Mouse (Mus musculus): ENCODE results near the gene Cdk5. TPM values are rescaled to one million over a fixed set of nuclear protein-coding genes. Genes with fewer than 3 reads are reported as not detected.

The Cdk5 gene
- polyA plus RNA-seq, 1 experiment = 51.3 TPM

DNA sequence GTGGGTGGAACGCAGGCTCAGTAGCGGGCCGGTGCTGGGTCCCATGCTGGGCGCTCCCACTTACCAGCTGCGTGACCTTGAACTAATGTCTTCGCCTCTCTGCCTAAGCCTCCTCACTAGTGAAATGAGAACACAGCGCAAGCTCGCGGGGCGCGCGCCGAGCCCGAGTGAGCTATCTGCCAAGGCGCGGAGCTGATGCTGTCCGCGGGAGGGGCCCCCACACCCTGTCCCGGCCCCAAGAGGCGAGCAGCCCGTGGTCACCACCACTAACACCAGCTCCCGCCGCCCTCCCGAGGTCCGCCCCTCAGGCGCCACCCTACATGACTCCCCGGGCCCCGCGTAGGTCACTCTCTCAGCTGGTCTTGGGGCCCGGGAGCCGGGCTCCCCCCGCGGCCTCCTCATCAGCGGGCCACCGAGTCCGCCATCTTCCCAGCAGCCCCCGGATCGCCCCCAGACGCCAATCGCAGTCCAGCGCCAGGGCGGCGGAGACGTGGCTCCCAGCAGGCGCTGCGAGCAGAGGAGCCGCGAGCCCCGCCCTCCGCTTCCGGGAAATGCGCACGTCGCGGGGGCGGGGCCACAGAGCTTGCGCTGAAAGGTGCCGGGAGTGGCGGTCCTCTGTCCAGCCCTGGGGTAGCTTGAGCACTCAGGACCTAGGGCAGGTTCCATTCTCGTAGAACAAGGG, 21.6 kb upstream of the Cdk5 start, which contains the start of gene Fastk:
Gene Fastk (minus strand): TSS at position 542 of the 682 bp plus-strand sequence.
- Histone ChIP-seq H3K4me3 (ENCODE audit: insufficient read depth, low read depth, low read length) (peak within 1 kb of the TSS; percentile 99), H3K4me1 (ENCODE audit: control insufficient read depth, insufficient read depth, insufficient read length, low read length) (peaks cover 19% of the 10 kb centered on the region; the same call in 1 of the 2 replicates), H3K27ac (replicated peaks; ENCODE audit: low read depth, low read length) (peak within 1 kb of the TSS; percentile 98)

DNA sequence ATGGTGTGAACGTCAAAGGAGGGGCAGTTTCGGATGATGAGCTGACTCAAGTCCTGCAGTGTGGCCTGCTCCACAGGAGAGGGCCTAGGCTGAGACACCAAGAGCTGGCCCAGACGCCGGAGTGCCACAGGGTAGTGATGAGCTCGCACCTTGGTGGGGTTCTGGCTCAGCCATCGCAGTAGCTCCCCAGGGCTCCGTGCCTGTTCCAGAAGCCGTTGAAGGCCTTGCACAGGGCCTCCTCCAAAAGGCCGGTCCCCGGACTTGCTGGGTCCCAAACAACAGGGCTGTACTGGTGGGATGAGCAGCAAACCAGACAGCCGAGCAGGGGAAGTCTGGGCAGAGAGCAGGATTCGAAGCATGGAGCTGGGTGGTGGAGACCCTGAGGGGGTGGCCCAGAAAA, 20.6 kb upstream of the Cdk5 start:
- no peak overlapping the region; the same call in 1 of the 2 replicates for H3K27ac ChIP-seq (replicated peaks; ENCODE audit: low read depth, low read length)
- H3K4me1 ChIP-seq (ENCODE audit: control insufficient read depth, insufficient read depth, insufficient read length, low read length) = peaks cover 19% of the 10 kb centered on the region; the same call in 1 of the 2 replicates
- peak overlapping the region; percentile 99 for H3K4me3 ChIP-seq (ENCODE audit: insufficient read depth, low read depth, low read length)

DNA sequence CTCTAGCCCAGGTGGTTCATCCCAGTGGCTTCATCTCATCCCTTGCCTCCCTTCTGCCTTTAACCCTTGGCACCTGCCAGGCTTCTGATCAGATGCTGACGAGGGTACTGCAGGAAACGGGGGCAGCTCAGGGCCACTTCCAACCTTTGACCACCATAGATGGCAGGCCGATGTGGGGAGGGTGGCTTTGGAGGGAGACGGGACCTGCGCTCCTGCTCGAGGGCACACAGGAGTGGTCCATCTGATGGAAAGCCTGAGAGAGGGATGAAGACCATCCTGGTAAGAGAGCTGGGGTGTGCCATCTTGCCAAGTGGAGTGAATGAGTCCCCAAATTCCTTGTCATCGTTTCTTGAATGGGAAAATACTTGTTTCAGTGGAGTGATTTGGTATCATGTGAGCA, 19.9 kb upstream of the Cdk5 start:
- Histone ChIP-seq H3K4me3 (ENCODE audit: insufficient read depth, low read depth, low read length) (no peak overlapping the region), H3K4me1 (ENCODE audit: control insufficient read depth, insufficient read depth, insufficient read length, low read length) (peaks cover 19% of the 10 kb centered on the region; the same call in 1 of the 2 replicates), H3K27ac (replicated peaks; ENCODE audit: low read depth, low read length) (no peak overlapping the region)

DNA sequence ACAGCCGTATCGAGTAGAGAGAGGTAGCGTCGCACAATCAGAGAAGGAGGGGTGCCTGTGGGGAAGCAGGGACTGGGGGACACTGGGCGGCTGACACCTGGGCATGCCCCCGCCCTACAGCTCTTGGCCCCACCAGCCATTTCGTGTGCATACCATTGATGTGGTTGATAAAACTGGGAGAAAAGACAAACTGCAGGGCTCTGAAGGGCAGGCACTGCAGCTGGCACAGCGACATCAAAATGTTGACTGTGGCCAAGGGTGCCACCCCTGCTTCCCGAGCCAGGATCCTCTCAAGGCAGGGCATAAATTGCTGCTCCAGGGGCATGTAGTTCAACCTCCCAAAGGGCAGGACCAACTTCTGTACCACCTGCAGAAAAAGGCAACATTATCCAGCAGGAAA, 18.7 kb upstream of the Cdk5 start:
- Histone ChIP-seq H3K27ac (replicated peaks; ENCODE audit: low read depth, low read length) (no peak overlapping the region), H3K4me1 (ENCODE audit: control insufficient read depth, insufficient read depth, insufficient read length, low read length) (peaks cover 17% of the 10 kb centered on the region; the same call in 1 of the 2 replicates), H3K4me3 (ENCODE audit: insufficient read depth, low read depth, low read length) (no peak overlapping the region)

DNA sequence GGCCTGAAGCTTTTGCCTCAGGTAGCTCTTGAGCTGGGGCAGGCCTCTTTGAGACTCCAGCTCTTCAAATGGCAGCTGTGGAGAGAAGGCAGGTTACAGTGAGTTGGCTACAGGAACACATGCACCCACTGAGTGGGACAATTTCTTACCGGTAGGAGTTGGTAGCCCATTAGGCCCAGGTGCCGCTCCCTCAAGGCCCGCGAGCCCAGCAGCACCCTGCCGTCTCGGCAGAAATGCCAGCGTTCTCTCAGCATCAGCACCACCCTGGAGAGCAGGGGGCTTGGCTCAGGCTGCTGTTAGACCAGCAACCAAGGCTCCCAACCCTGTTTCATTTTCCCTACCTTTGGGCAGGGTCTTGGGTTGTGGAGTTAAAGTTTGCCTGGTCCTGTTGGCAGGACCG, 17.9 kb upstream of the Cdk5 start:
- no peak overlapping the region for H3K27ac ChIP-seq (replicated peaks; ENCODE audit: low read depth, low read length)
- peaks cover 17% of the 10 kb centered on the region; the same call in 1 of the 2 replicates for H3K4me1 ChIP-seq (ENCODE audit: control insufficient read depth, insufficient read depth, insufficient read length, low read length)
- H3K4me3 ChIP-seq (ENCODE audit: insufficient read depth, low read depth, low read length) = no peak overlapping the region

DNA sequence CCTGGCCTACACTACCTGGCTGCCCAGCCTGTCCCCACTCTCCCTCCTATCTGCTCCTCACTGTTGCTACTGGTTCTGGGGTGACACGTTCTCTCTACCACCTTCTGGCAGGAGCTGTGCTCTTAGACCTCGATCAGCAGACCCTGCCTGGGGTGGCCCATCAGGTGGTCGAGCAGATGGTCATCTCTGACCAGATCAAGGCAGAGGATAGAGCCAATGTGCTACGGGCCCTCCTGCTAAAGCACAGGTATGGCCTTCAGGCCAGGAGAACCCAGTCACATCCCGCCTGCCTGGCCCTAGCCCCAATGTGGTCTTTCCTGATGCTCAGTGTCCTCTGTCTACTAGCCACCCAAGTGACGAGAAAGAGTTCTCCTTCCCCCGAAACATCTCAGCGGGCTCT, 10.7 kb upstream of the Cdk5 start:
- Histone ChIP-seq H3K4me1 (ENCODE audit: control insufficient read depth, insufficient read depth, insufficient read length, low read length) (no peaks in the 10 kb centered on the region), H3K4me3 (ENCODE audit: insufficient read depth, low read depth, low read length) (no peak overlapping the region), H3K27ac (replicated peaks; ENCODE audit: low read depth, low read length) (no peak overlapping the region)

DNA sequence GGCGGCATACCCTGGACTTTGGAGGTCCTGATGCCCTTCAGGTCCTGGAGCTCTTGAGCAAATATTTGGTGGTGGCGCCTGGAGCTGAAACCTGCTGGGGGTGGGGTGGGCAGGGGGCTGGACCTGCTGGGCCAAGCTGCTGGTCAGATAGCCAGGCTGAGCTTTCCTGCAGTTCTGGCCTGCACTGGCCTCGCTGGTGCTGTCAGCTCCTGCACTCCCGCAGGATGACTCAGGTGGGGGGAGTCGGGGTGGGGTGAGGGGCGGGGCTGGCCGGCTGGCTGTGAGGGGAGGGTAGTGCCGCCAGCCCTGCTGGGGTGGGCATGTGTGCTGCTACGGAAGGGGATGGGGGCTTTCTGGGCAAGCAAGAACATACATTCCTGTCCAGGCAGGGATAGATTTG, 5.3 kb upstream of the Cdk5 start:
- no peak overlapping the region for H3K27ac ChIP-seq (replicated peaks; ENCODE audit: low read depth, low read length)
- 0 out of 2 replicates have a peak, but pooled peaks cover 6% of the 10 kb centered on the region for H3K4me1 ChIP-seq (ENCODE audit: control insufficient read depth, insufficient read depth, insufficient read length, low read length)
- H3K4me3 ChIP-seq (ENCODE audit: insufficient read depth, low read depth, low read length) = no peak overlapping the region

DNA sequence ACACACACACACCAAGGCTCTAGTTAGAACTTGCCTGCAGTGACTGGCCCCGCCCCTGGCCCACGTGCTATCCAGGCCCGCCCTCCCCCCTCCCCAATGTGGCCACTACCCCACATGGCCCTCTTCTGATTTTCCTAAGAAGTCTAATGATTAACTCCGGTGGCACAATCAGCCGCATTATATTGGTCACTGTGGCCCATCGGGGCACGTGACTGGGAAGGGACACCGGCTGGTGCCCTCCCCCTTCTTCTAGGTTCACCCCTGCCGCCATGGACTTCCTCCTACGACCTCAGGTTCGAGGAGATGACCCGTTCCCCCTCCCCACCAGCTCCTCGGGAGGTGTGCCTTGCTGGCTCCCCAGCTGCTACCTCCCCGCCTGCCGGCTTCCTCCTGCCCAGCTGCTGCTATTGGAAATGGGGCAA, 4.7 kb upstream of the Cdk5 start:
- H3K4me3 ChIP-seq (ENCODE audit: insufficient read depth, low read depth, low read length) = no peak overlapping the region
- H3K4me1 ChIP-seq (ENCODE audit: control insufficient read depth, insufficient read depth, insufficient read length, low read length) = 0 out of 2 replicates have a peak, but pooled peaks cover 6% of the 10 kb centered on the region
- H3K27ac ChIP-seq (replicated peaks; ENCODE audit: low read depth, low read length) = no peak overlapping the region

DNA sequence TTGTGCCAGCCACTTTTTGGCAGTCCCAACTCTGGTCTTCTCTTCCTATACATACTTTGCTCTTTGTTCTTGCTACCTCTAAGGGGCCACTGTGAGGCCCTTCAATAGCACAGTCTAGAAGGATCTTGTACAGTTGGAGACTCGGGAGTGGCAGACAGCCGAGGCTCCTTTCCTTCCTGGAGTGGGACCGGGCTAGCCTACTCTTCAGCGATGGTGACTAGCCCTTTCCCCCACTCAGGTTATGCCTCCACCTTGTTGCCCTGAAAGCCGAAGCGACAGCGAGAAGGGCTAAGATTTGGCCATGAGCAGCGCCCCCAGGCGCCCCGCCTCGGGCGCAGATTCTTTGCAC, 3.9 kb upstream of the Cdk5 start:
- H3K4me1 ChIP-seq (ENCODE audit: control insufficient read depth, insufficient read depth, insufficient read length, low read length) = 0 out of 2 replicates have a peak, but pooled peaks cover 6% of the 10 kb centered on the region
- no peak overlapping the region for H3K27ac ChIP-seq (replicated peaks; ENCODE audit: low read depth, low read length)
- no peak overlapping the region for H3K4me3 ChIP-seq (ENCODE audit: insufficient read depth, low read depth, low read length)

DNA sequence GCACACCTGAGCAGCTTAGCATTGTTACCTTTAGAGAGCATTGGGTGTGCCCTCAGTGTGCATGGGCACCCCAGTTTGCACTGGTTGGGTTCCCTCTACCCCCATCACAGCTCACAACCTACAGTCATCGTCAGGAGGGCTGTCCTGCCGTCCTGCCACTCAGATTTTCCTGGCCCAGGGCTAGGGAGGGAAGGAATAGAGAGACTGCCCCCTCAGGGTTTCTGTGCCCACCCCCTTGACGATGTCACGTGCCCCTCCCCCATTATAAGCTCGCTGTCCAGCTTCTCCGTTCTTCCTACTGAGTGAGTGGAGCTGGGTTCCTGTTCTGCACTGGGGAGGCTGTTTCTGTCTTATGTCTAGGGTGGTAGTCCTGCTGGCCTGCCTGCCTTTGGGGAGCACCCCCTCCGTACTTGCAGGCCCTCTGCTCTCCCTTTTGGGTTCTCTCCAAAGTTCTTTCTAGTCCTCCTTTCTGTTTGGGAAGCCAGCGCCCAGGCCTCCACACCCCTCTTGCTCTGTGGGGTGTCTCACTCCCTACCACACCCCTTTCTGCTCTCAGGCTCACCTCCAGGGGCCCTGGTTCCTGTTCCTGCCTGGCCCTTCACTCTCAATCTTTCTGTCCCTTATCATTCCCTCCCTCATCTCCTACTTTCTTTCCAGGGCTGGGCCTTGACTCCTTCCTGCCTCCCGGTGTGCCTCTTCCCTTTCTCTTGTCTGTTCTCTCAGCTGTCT, 3.4 kb upstream of the Cdk5 start:
- Histone ChIP-seq H3K27ac (replicated peaks; ENCODE audit: low read depth, low read length) (no peak overlapping the region), H3K4me3 (ENCODE audit: insufficient read depth, low read depth, low read length) (peak overlapping the region; percentile 89; the same call in 1 of the 2 replicates), H3K4me1 (ENCODE audit: control insufficient read depth, insufficient read depth, insufficient read length, low read length) (0 out of 2 replicates have a peak, but pooled peaks cover 6% of the 10 kb centered on the region)

DNA sequence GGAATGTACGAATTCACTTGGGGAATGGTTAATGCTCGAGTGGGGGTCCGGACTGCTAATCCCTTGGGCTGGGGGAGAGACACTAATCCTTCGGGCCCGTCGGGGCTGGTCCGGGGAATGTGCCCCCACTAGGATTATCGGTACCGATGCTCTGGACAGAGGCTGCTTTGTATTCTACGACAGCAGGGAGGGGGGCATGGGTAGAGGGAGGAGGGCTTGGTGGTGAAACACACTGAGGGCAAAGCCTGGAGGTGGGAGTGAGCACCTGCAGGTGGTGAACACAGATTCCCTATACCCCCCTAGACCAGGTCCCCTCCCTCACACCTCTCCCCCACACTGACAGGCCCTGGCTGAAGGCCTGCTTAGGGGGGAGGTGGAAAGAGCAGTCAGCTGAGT, 2.7 kb upstream of the Cdk5 start:
- H3K4me3 ChIP-seq (ENCODE audit: insufficient read depth, low read depth, low read length) = peak overlapping the region; percentile 89
- H3K4me1 ChIP-seq (ENCODE audit: control insufficient read depth, insufficient read depth, insufficient read length, low read length) = 0 out of 2 replicates have a peak, but pooled peaks cover 6% of the 10 kb centered on the region
- H3K27ac ChIP-seq (replicated peaks; ENCODE audit: low read depth, low read length) = no peak overlapping the region

DNA sequence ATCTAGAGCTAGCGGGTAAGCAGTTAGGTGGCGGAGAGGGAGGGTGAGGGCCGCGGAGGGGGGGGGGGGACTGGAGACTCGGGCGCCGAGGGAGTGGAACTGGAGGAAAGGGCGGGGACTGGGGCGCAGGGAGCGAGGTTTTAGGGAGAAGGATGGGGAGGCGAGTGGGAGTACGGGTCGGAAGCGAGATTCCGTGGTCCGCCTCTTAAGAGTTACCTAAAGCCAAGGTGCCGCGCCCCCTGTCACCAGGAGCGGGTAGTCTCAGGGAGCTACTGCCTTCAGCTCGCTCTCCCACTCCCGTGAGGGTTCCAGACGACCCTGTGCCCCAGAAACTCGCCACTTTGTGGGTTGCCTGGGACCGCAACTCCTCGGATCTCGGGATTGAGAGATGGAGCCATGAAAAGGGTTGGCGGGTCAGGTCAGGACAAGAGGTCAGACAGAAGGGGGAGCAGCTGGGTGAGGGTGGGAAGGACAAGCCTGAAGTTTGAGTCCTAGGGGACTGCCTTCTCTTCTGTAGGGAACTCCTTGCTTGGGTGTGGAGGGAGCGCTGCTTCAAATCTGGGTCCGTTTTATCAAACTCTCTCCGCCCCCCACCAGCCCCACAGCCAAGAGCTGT, 2.2 kb upstream of the Cdk5 start:
- Histone ChIP-seq H3K4me1 (ENCODE audit: control insufficient read depth, insufficient read depth, insufficient read length, low read length) (0 out of 2 replicates have a peak, but pooled peaks cover 6% of the 10 kb centered on the region), H3K27ac (replicated peaks; ENCODE audit: low read depth, low read length) (peak overlapping the region; percentile 56), H3K4me3 (ENCODE audit: insufficient read depth, low read depth, low read length) (peak overlapping the region; percentile 89)

DNA sequence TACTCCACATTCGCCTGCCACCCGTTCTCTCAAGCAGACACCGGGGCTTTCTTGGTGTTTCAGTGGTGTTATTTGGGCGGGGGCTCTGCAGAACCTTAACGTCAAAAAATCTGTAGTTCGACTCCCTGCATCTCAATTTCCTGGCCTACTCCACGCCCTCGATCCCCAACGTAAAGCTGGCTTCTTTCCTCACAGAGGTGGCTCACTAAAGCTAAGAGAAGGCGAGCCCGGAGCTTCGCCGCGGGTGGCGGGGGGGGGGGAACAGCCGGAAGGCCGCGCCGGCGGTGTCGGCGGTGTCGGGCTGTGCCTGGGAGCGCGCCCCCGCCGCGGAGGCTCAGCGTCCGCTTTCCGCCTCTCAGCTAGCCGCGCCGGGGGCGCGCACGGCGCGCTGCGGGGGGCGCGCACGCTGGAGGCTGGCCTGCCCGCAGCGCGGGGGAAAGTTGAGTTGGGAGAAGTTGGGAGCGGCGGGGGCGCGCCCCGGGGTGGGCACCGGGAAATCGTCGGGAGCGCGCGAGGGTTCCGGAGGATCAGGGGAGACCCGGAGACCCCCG, 1.6 kb upstream of the Cdk5 start:
- H3K4me1 ChIP-seq (ENCODE audit: control insufficient read depth, insufficient read depth, insufficient read length, low read length) = 0 out of 2 replicates have a peak, but pooled peaks cover 6% of the 10 kb centered on the region
- H3K4me3 ChIP-seq (ENCODE audit: insufficient read depth, low read depth, low read length) = peak overlapping the region; percentile 89
- H3K27ac ChIP-seq (replicated peaks; ENCODE audit: low read depth, low read length) = peak overlapping the region; percentile 99

DNA sequence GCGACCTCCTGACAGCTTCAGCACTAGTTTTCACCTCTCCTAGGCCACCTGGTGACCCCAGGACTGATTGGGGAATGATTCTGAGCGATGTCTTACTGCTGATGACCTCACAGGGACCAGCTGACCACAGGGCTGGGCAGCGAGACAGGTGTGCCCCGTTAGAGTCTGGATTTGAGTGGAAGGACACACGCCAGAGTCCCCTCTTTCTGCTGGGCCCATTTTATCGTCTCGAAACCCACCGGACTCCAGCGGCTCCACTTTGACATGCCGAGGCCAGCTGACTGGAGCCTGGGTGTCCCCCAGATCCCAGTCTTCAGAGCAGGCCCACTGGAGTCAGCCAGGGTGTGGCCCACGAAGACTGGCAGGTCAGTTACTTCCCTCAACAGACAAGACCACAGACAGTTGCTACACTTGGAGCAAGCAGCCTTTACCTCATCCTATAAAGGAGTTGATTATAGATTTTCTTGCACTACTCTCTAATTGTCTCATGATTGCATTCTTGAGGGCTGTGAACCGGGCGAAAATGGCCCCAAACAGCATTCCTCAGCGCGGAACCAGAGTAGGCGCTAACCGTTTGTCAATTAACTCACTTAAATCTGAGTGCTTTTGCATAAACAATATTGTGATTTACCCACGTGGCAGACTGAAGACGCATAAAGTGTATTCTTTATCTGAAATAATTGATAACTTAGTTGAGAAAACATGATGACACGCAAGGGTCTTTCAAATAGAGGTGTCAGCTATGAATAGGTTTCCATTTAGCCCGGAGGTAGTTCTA, 863 bp upstream of the Cdk5 start:
- peak overlapping the region; percentile 89 for H3K4me3 ChIP-seq (ENCODE audit: insufficient read depth, low read depth, low read length)

More for the DNA sequence above, 863 bp upstream of the Cdk5 start:
- Histone ChIP-seq H3K27ac (replicated peaks; ENCODE audit: low read depth, low read length) (peak overlapping the region; percentile 99), H3K4me1 (ENCODE audit: control insufficient read depth, insufficient read depth, insufficient read length, low read length) (0 out of 2 replicates have a peak, but pooled peaks cover 6% of the 10 kb centered on the region)
